Mouse (Mus musculus): ENCODE data around the gene Cnnm2.
A peak's percentile ranks its signal among the peaks of the same experiment; 100 is the strongest.

Gene Cnnm2

GRCm38 (mm10) chr19:46929044-46929587 lies 167.7 kb downstream of the Cnnm2 start:
- DNase-seq = peak; percentile 88 to 91
